Mouse (Mus musculus) heart, postnatal 36 days (tissue): ENCODE measurements around the gene Tent4b. TPM values are rescaled to one million over a fixed set of nuclear protein-coding genes. Genes with fewer than 3 reads are reported as not detected.
"Not testable (repeated sequence)": the region's sequence is repeated elsewhere in the genome, so short reads cannot be mapped to it uniquely, and the experiment has no call there.

Source experiments
- DNase-seq, 2 experiments: peaks; one replicate each; pipeline ENCODE4 v3.0.0; 2021 to 2022
- intact Hi-C: fragments of 180-260 bp; cut with DNase I; formaldehyde crosslinking; loops from one replicate; pipeline ENCODE4 v1.15.1; 2025
- total RNA-seq, 2 experiments: library from RNA; stranded (reverse); gene quantifications; 2 replicates each; pipeline ENCODE4 v1.2.3; 2021

Gene Tent4b
- 10 to 100 TPM; 15.7 to 20.6 TPM for total RNA-seq

DNA sequence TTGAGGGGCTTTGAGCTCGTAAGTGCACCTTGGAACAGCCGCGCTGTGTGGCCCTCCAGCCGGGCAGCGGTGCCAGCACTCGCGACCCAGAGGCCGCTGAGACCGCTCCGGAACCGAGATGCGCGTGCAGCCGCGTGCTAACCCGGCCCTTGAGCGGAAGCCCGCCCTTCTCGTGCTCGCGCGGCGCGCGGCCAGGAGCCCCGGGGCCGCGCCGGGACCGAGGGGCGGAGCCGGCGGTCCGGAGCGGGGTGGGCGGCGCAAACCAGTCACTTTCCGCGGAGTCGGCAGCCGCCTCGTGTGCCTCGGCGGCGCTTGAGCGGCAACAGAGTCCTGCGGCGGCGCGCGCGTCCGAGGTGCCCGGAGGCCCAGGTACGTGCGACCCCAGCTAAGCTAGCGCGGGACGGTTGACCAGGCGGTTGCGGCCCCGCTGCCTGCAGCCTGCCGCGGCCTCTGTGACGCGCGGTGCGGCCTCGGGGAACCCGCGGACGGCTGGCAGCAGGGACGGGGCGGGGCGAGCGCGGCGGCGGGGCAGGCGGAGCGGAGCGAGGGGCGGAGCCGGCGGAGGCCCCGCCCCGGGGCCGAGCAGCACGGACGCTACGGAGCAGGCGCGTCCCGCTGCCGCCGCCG lies at the start of gene Tent4b:
Gene Tent4b (plus strand): TSS at position 269 of the 627 bp plus-strand sequence.
- intact Hi-C loops, result loop anchor here (1.0 to 5.0 kb wide), 3 partner anchors 62 to 428 kb away; partner anchors contain the start of genes Cnep1r1 and Heatr3
- DNase-seq, result peak; percentile 93 to 97

DNA sequence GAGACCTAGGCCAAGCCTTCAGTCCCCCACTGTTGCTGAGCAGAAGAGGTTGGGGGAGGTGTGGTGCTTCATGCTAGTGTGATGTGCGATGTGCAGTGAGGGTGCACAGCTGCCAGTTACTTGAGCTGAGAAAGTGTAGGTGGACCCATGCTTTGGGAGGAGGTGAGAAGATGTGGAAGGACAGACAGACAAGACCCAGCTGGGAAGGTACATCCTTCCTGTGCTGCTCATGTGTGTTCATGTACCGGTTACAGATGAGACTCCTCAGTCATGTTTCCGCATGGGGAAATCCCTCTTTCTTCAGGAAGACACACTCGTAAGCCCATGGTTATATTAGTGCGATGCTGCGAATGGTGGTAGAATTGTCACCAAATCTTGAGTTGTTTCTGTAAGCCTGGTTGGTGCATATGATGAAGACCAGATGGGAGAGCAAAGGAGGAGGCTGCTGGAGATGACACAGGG lies 48.1 kb upstream of the Tent4b start:
- DNase-seq, result no peak
- intact Hi-C loops, result no loop called here

- intact Hi-C loops, result loop anchor here (5.0 kb wide), 1 partner anchor 82 kb away; no protein-coding TSS in a partner anchor
- DNase-seq, result no peak
Observed at GRCm38 (mm10) chr8:88160237-88160995, 38.6 kb upstream of the Tent4b start.

DNA sequence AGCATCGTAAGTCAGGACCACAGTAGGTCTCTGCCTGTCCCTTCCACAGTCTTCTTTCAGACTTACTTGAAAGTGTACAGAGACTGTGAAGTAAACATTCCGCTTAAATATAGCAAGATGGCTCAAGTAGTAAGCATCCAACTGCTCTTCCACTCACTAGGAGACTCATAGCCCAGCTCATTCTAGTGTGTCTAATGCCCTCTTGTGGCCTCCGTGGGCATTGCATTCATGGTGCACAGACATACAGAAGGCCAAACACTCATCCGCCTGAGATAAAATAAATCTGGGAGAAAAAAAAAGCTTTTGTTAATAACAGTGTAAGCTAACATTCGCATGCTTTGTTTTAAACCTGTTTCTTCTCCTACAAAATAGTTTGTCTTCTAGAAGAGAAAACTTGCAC lies 37.6 kb upstream of the Tent4b start:
- intact Hi-C loops, result loop anchor here (5.0 kb wide), 1 partner anchor 81 kb away; no protein-coding TSS in a partner anchor
- DNase-seq, result peak; percentile 48 to 76

GRCm38 (mm10) chr8:88175264-88175663 lies 23.7 kb upstream of the Tent4b start:
- DNase-seq, result no peak
- intact Hi-C loops, result no loop called here

GRCm38 (mm10) chr8:88177291-88177690 lies 21.7 kb upstream of the Tent4b start:
- intact Hi-C loops, result no loop called here
- DNase-seq, result no peak

DNA sequence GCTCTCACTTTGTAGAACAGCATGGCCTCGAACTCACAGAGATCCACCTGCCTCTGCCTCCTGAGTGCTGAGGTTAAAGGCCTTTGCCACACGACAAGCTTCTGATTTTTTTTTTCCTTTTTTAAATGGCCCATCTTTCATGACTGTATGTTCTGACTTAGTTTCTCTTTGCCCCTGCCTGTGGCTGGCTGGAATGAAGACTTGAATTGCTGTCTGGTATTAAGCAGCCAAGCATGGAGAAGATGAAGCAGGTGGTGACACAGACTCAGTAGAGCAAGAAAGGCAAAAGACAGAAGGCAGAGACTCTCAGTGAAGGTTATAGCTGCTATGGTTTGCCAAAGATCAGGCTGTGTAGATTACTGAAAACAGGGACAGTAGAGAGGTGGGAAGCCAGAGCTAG lies 15.9 kb upstream of the Tent4b start:
- no peak for DNase-seq
- intact Hi-C loops, result no loop called here

DNA sequence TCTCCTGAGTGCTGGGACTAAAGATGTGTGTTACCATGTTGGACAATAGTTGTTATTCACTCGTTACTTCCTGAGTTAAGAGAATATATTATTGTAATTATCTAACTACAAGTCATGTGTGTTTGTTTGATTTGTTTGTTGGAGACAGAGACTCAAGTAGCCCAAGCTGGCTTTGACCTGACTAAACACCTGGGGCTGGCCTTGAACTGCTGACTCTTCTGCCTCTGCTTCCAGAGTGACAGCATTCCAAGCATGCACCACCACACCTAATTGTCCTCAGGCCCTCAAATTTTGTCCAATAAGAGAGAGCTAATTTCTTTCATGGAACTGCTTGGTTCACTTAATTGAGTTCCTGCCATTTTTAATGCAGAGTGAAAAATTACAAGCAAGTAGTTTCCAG lies 14.1 kb upstream of the Tent4b start:
- DNase-seq, result no peak
- intact Hi-C loops, result no loop called here

DNA sequence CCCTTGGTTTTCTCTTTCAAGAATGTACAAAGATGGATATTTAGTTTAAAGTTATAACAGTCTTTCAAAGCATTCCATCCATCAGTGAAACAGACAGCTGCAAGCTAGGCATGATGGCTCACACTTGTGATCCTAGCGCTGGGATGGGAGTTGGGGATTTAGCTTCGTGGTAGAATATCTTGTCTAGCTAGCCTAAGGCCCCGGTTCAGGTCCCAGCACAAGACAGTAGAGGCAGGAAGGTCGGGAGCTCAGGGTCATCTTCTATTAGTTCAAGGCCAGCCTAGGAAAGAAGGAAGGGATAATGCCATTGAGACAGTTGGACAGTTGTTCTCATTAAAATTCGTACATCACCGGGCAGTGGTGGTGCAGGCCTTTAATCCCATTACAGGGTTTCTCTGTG lies 13.3 kb upstream of the Tent4b start:
- intact Hi-C loops, result no loop called here
- DNase-seq, result no peak

DNA sequence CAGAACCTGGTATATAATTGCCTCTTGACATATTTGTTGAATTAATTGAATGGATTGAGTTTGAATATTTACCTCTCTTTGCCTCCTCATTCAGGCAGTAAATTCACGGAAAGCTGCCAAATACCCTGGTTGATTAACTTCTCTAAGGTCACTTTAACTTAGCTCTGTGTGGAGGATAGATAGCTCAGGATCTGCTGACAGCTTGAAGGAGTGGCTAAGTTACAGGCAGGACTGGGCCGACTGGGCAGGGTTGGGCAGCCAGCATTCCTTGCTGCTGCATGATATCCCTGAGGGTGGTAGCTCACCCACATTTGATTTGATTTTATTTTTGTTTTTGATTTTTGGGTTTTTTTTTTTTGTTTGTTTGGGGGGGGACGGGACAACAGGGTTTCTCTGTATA lies 1.7 kb upstream of the Tent4b start:
- no peak for DNase-seq
- intact Hi-C loops, result loop anchor here (5.0 kb wide), 2 partner anchors 60 to 430 kb away; partner anchors contain the start of gene Heatr3

DNA sequence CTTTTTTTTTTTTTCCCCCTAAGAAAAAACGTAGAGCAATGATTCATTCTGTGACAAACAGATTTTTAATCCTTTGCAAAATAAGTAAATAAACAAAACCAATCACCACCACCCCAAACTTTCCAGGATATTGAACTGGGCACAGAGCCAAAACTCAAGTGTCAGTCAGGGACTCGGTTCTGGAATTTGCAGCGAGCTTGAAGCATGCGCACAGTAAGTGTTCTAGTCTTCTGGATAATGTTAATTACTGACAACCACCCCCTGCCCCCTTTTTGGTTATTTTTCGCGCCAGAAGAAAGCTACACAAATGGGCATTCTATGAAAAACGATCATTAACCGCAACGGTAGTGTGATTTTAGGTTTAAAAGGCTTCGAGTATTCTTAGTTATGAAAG lies 465 bp upstream of the Tent4b start:
- intact Hi-C loops, result loop anchor here (5.0 kb wide), 2 partner anchors 61 to 429 kb away; partner anchors contain the start of gene Heatr3
- no peak for DNase-seq

- peak; percentile 31 to 54 for DNase-seq
- intact Hi-C loops, result loop anchor here (1.0 to 5.0 kb wide), 5 partner anchors 43 to 427 kb away; partner anchors contain the start of genes Cnep1r1 and Heatr3
Observed at GRCm38 (mm10) chr8:88199700-88200601, 938 bp downstream of the Tent4b start.

- no peak for DNase-seq
- intact Hi-C loops, result loop anchor here (2.0 to 5.0 kb wide), 2 partner anchors 42 to 156 kb away; no protein-coding TSS in a partner anchor
Observed at GRCm38 (mm10) chr8:88200724-88201495, 1.9 kb downstream of the Tent4b start.

GRCm38 (mm10) chr8:88201641-88202040 lies 2.6 kb downstream of the Tent4b start:
- intact Hi-C loops, result loop anchor here (2.0 to 5.0 kb wide), 2 partner anchors 41 to 156 kb away; no protein-coding TSS in a partner anchor
- DNase-seq, result no peak

GRCm38 (mm10) chr8:88206016-88206415 lies 7.0 kb downstream of the Tent4b start:
- no peak for DNase-seq
- intact Hi-C loops, result no loop called here

- no peak for DNase-seq
- intact Hi-C loops, result no loop called here
Observed at GRCm38 (mm10) chr8:88207121-88207821, 8.3 kb downstream of the Tent4b start.

DNA sequence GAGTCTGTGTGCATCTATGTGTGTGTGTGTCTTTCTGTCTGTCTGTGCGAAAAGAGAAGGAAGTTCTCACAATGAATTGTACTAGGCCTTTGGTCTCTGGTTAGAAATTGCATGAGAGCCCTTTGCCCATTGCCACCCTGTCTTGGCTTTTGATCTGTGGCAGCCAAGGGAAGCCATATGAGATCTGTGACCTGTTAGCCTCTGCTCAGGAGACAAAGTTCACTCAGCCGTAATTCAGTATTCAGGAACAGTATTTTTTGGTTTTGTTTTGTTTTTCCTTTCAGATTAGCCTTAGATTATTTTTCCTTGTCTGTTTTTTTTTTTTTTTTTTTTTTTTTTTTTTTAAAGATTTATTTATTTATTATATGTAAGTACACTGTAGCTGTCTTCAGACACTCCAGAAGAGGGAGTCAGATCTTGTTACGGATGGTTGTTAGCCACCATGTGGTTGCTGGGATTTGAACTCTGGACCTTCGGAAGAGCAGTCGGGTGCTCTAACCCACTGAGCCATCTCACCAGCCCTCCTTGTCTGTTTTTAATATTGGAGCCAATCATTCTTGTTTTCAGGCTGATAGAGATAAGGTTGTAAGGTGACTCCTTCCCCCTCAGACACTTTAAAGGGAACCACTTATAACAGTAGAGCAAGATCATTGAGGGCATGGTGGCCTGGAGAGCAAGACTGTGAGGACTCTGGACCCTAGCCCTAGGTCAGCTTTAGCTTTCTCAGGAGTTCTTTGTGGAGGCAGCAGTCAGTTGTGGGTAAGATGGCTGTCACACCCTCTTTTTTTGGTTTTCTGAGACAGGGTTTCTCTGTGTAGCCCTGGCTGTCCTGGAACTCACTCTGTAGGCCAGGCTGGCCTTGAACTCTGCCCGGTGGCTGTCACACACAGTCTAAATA lies 11.2 kb downstream of the Tent4b start:
- intact Hi-C loops, DNase-seq: not testable (repeated sequence)

DNA sequence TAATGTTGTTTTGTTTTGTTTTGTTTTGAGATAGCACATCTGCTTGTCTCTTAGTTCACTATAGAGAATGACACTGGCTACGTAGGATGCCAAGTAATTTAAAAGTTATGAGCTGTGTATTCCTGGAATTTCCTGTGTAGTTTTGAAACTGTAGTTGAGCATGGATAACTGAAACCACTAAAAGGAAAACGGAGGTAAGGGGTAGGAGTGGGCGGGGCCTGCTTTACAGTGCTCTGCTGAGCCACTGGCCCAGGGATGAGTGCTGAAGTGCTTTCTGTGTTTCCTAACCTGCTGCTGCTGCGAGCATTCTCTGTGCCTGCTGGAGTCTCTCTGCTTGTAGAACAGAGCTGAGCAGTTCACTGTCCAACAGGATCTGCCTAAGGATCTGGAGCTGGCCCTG lies 22.3 kb downstream of the Tent4b start:
- DNase-seq, result no peak
- intact Hi-C loops, result no loop called here
